Mouse (Mus musculus) heart, adult 2 months (tissue): ENCODE data around the gene Acnat1.
"Not testable (repeated sequence)": the region's sequence is repeated elsewhere in the genome, so short reads cannot be mapped to it uniquely, and the experiment has no call there.

Source experiments
- CTCF ChIP-seq: fragments of 200-600 bp; IDR thresholded peaks from 2 replicates; pipeline ENCODE4 v1.8.1; 2022; ENCODE audit warnings: antibody characterized with exemption, mild to moderate bottlenecking, moderate library complexity
- EP300 ChIP-seq: fragments of 200-500 bp; IDR thresholded peaks from 2 replicates; pipeline ENCODE4 v1.6.1; 2011; ENCODE audit warnings: low read depth, low read length, control low read depth; ENCODE audit not compliant: insufficient read depth
- POLR2A ChIP-seq: fragments of 200-500 bp; IDR thresholded peaks from 2 replicates; pipeline ENCODE4 v1.6.1; 2011; ENCODE audit warnings: mild to moderate bottlenecking, low read depth, low read length, control low read depth; ENCODE audit not compliant: insufficient read depth

DNA sequence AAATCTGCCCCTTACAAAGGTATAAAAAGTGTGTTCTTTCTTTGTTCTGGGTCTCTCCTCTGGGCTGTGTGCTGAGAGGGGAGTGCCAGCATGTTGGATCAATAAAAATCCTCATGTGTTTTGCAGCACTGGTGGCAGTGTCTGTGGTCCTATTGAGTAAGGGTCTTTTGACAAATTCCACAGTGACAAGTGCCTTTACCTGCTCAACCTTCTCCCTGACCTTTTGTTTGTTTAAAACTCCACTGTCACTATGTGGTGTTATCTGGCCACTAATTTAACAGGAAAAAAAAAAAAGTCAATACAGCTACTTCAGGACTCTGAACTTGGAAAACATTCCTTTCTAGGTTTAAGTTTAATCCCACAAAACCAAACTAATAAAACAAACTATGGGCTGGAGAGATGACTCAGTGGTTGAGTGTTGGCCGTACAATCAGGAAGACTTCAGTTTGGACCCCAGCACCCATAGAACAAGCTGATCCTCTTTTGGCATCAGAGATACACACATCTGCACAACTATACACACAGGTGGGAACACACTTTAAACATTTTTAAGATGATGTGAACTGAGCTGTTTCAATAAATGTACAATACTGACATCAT lies 36.6 kb upstream of the Acnat1 start:
- TF ChIP-seq POLR2A, CTCF, EP300: not testable (repeated sequence)
